Mouse (Mus musculus) CD8-positive naive resting alpha-beta T cell, adult 2 months (primary cell): ENCODE data around the gene Tnfrsf13b.

ENCODE experiments used
- DNase-seq, 2 experiments: peaks; one replicate each; pipeline ENCODE4 v3.0.0; 2022; ENCODE audit warnings: low read depth in 2 of 2, low spot score in 2 of 2

Gene Tnfrsf13b

GRCm38 (mm10) chr11:61126606-61127355, at the start of gene Tnfrsf13b:
Gene Tnfrsf13b, plus strand, starts transcription at chr11:61126755.
- no peak for DNase-seq

- DNase-seq = no peak
Measured at GRCm38 (mm10) chr11:61081624-61082023, 44.9 kb upstream of the Tnfrsf13b start.

- DNase-seq = no peak
Measured at GRCm38 (mm10) chr11:61090195-61090594, 36.4 kb upstream of the Tnfrsf13b start.

- no peak for DNase-seq
Measured at GRCm38 (mm10) chr11:61091192-61091591, 35.4 kb upstream of the Tnfrsf13b start.

- peak; percentile 22 to 42 for DNase-seq
Measured at GRCm38 (mm10) chr11:61091642-61092262, 34.8 kb upstream of the Tnfrsf13b start.

- no peak for DNase-seq
Measured at GRCm38 (mm10) chr11:61098046-61098445, 28.5 kb upstream of the Tnfrsf13b start.

- DNase-seq = no peak
Measured at GRCm38 (mm10) chr11:61102397-61103339, 23.9 kb upstream of the Tnfrsf13b start.

- peak; percentile 52 to 58 for DNase-seq
Measured at GRCm38 (mm10) chr11:61104241-61104901, 22.2 kb upstream of the Tnfrsf13b start.

- no peak for DNase-seq
Measured at GRCm38 (mm10) chr11:61108911-61109361, 17.6 kb upstream of the Tnfrsf13b start.

GRCm38 (mm10) chr11:61109707-61110106, 16.8 kb upstream of the Tnfrsf13b start:
- no peak for DNase-seq

- DNase-seq = no peak
Measured at GRCm38 (mm10) chr11:61110113-61110512, 16.4 kb upstream of the Tnfrsf13b start.

GRCm38 (mm10) chr11:61110928-61111327, 15.6 kb upstream of the Tnfrsf13b start:
- DNase-seq = no peak

- DNase-seq = no peak
Measured at GRCm38 (mm10) chr11:61111472-61111871, 15.1 kb upstream of the Tnfrsf13b start.

GRCm38 (mm10) chr11:61112323-61112995, 14.1 kb upstream of the Tnfrsf13b start:
- no peak for DNase-seq

- no peak for DNase-seq
Measured at GRCm38 (mm10) chr11:61116226-61116625, 10.3 kb upstream of the Tnfrsf13b start.

GRCm38 (mm10) chr11:61119996-61120583, 6.5 kb upstream of the Tnfrsf13b start:
- no peak for DNase-seq

GRCm38 (mm10) chr11:61122283-61122768, 4.2 kb upstream of the Tnfrsf13b start:
- no peak for DNase-seq

- DNase-seq = no peak
Measured at GRCm38 (mm10) chr11:61122769-61123288, 3.7 kb upstream of the Tnfrsf13b start.

GRCm38 (mm10) chr11:61123886-61124285, 2.7 kb upstream of the Tnfrsf13b start:
- no peak for DNase-seq

GRCm38 (mm10) chr11:61125970-61126369, 585 bp upstream of the Tnfrsf13b start:
- DNase-seq = no peak
